Mouse (Mus musculus) thymus, adult 2 months (tissue): ENCODE results near the gene Dcps.

Experiments used
- CTCF ChIP-seq: fragments of 200-500 bp; IDR thresholded peaks from 2 replicates; pipeline ENCODE4 v1.5.1; 2012; ENCODE audit warnings: mild to moderate bottlenecking, control low read depth, low read length, moderate library complexity, borderline replicate concordance; ENCODE audit not compliant: control insufficient read depth, poor library complexity, insufficient read depth; ENCODE audit errors: extremely low read depth
- POLR2A ChIP-seq: fragments of 200-500 bp; IDR thresholded peaks from 2 replicates; pipeline ENCODE4 v1.6.1; 2012; ENCODE audit warnings: mild to moderate bottlenecking, low read length, control low read depth, moderate library complexity; ENCODE audit not compliant: control insufficient read depth, poor library complexity, insufficient read depth; ENCODE audit errors: extremely low read depth

DNA sequence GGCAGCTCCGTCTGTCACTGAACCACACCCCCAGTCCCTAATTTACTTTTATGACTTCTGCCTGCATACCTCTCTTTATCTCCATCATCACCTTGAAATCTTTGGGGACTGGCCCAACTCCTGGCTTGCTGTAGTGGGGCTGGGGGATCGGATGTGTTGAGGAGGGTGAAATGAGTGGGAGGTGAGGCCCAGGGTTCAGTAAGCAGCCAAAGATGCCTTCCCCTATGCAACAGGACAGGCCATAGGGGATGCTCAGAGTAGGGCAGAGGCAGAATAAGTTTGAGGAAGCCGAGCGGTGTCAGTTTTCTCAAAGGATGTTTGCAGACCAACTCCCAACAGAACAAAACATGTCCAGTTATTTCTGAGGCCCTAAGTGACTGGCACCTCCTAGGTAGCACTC lies 60.6 kb downstream of the Dcps start:
- TF ChIP-seq CTCF (no peak), POLR2A (no peak)
